Mouse (Mus musculus): ENCODE data around the gene Rmdn2. TPM values are rescaled to one million over a fixed set of nuclear protein-coding genes. Genes with fewer than 3 reads are reported as not detected.

The Rmdn2 gene
- polyA plus RNA-seq, 1 experiment: 10.6 TPM

DNA sequence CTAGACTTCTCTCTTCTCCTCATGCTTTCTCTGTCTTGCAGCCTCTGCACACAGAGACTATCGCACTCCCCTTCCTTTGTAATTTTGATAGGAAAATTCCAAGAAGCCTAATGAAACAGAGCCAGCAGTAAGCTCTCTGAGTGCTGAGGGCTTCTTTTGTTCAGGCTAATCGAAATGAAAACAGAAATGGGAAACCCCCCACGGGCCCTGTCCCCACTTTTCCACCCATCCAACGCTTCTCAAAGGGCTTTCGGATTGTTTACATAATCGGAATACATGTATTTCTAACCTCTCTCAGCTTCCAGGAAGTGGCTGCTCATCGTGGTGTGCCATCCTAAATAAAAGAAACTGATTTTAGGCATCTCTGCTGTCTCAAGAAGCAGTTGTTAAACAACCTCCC, 96.5 kb downstream of the Rmdn2 start:
- Histone ChIP-seq H3K4me1 (ENCODE audit: control insufficient read depth, insufficient read depth, insufficient read length, low read length) (no peaks in the 10 kb centered on the region), H3K27ac (replicated peaks; ENCODE audit: low read depth, low read length) (no peak overlapping the region), H3K4me3 (ENCODE audit: insufficient read depth, low read depth, low read length) (no peak overlapping the region)

DNA sequence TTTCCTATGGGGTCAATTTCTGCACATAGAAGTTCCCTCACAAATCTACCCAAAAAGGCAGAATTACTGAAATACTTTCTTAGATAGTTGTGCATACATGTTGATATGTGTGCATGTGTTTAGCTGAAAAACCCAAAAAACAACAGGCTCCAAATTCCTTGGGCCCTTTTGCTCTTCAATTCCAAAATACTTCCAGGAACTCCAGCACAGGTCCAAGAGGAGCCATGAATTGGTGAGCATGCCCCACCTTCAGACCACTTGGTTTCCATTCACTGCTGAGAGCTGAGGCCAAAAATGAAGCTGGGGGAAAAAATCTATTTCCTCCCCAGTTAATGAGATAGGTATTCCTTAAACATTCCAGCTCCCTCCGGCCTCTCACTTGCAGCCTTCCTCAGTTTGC, 98.1 kb downstream of the Rmdn2 start:
- H3K27ac ChIP-seq (replicated peaks; ENCODE audit: low read depth, low read length): no peak overlapping the region
- H3K4me3 ChIP-seq (ENCODE audit: insufficient read depth, low read depth, low read length): no peak overlapping the region; the same call in 1 of the 2 replicates
- peaks cover 10% of the 10 kb centered on the region for H3K4me1 ChIP-seq (ENCODE audit: control insufficient read depth, insufficient read depth, insufficient read length, low read length)

DNA sequence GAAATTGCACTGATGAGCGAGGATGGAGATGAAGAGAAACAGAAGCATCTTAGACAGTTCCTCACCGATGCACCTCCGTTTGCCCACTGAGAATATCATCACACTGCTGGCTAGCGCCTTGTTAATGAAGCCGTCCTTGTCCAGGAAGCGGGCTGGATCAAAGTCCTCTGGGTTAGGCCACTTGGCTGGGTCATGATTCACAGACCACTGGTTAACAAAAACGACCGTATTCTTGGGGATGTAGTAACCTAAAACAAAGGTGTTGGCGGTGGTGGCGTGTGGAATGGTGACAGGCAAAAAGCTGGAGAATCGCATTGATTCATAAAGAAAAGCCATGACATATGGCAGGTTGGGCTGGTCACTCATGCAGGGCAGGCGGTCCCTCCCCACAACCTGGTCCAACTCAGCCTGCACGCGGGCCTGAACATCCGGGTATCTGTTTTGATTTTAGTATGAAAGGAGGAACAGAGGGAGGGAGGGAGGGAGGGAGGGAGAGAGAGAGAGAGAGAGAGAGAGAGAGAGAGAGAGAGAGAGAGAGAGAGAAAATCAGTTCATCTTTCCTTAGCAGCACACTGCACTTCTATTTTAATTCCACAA, 98.7 kb downstream of the Rmdn2 start:
- Histone ChIP-seq H3K4me1 (ENCODE audit: control insufficient read depth, insufficient read depth, insufficient read length, low read length) (peaks cover 10% of the 10 kb centered on the region), H3K4me3 (ENCODE audit: insufficient read depth, low read depth, low read length) (no peak overlapping the region), H3K27ac (replicated peaks; ENCODE audit: low read depth, low read length) (no peak overlapping the region)

DNA sequence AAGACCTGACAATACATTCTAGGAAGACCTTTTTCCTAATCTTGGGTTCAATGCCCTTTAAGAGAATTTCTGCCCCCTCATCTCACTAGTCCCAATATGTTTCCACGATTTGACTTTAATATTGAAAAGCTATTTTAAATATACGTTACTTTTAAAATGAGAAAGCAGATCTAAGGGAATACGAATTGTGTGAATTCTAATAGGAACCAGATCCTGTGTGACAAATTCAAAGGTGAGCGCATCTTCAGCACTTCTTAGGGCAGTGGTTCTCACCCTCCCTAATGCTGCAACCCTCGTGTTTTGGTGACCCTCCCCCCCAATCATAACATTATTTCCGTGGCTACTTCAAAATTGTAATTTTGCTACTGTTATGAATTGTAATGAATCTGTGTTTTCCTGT, 100.3 kb downstream of the Rmdn2 start:
- peak overlapping the region; percentile 59 for H3K4me3 ChIP-seq (ENCODE audit: insufficient read depth, low read depth, low read length)
- peaks cover 10% of the 10 kb centered on the region for H3K4me1 ChIP-seq (ENCODE audit: control insufficient read depth, insufficient read depth, insufficient read length, low read length)
- H3K27ac ChIP-seq (replicated peaks; ENCODE audit: low read depth, low read length): no peak overlapping the region; the same call in 1 of the 2 replicates

DNA sequence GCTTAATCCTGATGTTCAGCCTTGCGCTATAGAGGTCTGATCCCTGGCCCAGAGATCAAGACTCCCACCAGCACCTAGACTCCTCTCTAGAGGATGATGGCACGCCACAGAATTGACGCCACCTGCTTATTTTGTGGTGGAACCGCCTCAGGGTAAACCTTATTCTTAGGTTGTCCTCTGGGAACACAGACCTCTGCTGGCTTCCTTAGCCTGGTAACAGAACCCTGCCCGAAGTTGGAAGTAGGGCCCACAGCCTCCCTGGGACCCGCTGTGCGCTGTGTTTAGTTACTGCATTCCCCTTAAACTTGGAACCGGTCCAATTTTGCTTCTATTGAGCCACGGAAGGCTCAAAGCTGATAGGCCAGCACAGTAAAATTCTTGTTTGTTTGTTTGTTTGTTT, 100.9 kb downstream of the Rmdn2 start:
- 0 out of 2 replicates have a peak overlapping the region, but pooled peaks have one; percentile 33 for H3K27ac ChIP-seq (replicated peaks; ENCODE audit: low read depth, low read length)
- H3K4me3 ChIP-seq (ENCODE audit: insufficient read depth, low read depth, low read length): peak overlapping the region; percentile 59

DNA sequence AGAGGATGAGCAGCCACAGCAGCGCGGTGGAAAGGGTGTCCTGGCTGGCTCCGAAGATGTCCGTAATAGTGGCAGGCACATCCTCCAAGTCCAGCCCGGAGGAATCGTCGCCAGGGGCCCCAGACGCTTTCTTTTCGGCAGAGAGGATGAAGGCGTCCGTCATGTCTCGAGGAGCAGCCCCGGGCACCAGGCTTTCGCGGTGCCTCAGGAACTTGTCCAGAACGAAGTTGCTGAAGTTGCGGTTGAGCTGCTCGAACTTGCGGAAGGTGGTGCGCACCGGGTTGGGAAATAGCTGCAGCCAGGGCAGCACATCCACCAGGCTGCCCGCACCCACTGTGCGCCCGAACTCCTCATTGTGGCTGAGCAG, 101.6 kb downstream of the Rmdn2 start:
- Histone ChIP-seq H3K27ac (replicated peaks; ENCODE audit: low read depth, low read length) (peak overlapping the region; percentile 37; the same call in 1 of the 2 replicates), H3K4me3 (ENCODE audit: insufficient read depth, low read depth, low read length) (peak overlapping the region; percentile 59)

More for the DNA sequence above, 100.9 kb downstream of the Rmdn2 start:
- H3K4me1 ChIP-seq (ENCODE audit: control insufficient read depth, insufficient read depth, insufficient read length, low read length): peaks cover 10% of the 10 kb centered on the region

DNA sequence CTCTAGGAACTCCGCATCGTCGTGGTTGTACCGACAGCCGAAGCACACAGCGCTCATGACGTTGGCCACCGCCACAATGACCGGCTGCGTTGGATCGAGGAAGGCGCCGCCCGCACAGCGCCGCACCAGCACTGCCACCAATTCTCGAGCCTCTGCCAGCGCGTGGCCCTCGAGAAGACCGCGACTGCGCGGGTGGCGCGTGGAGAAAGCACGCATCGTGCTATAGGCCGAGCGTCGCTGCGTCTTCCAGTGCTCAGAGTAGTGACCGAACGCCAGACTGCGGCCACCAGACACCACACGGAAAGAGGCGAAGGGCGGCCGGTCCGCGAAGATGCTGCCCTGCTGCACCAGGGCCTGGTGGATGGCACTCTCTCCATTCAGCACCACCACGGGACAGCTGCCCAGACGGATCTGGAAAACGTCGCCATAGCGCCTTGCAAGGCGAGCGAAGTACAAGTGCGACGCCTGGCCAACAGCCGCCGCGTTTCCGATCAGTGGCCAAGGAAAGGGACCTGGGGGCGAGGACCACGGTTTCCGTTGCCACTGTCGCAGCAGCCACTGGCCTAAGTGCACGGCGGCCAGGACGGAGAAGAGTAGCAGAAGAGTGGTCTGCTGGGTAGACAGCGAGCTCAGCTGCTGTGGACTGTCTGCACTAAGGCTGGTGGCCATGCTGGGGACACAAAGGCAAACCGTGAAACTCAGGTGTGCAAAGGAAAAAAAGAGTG, 102.1 kb downstream of the Rmdn2 start:
- Histone ChIP-seq H3K27ac (replicated peaks; ENCODE audit: low read depth, low read length) (peak overlapping the region; percentile 41; the same call in 1 of the 2 replicates), H3K4me3 (ENCODE audit: insufficient read depth, low read depth, low read length) (peak overlapping the region; percentile 59), H3K4me1 (ENCODE audit: control insufficient read depth, insufficient read depth, insufficient read length, low read length) (peaks cover 10% of the 10 kb centered on the region)

More for the DNA sequence above, 101.6 kb downstream of the Rmdn2 start:
- peaks cover 10% of the 10 kb centered on the region for H3K4me1 ChIP-seq (ENCODE audit: control insufficient read depth, insufficient read depth, insufficient read length, low read length)

DNA sequence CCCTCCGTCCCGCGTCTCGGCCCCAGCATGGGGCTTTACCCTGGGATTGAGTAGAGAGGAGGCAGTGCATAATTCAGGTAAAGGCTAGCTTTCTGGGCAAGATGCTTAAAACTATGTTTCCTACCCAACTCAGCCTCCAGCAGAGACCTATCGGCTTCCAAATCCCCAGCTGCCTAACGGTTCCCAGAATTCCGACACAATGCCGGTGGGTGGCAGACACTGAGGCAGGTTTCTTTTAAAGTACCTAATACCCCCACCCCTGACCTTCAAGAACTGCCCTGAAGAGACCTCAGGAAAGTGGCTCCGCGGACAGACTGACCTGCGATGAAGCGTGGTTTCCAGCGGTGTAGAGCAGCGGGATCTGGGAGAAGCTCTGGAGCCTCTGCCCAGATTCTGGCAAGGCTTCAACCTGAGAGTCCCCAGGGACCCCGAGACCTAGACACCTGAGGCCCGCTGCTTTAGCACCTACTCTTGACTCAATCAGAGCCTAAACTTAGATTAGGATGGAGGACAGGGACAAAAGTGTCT, 102.8 kb downstream of the Rmdn2 start:
- Histone ChIP-seq H3K4me3 (ENCODE audit: insufficient read depth, low read depth, low read length) (peak overlapping the region; percentile 59), H3K4me1 (ENCODE audit: control insufficient read depth, insufficient read depth, insufficient read length, low read length) (peaks cover 10% of the 10 kb centered on the region), H3K27ac (replicated peaks; ENCODE audit: low read depth, low read length) (0 out of 2 replicates have a peak overlapping the region, but pooled peaks have one; percentile 41)

DNA sequence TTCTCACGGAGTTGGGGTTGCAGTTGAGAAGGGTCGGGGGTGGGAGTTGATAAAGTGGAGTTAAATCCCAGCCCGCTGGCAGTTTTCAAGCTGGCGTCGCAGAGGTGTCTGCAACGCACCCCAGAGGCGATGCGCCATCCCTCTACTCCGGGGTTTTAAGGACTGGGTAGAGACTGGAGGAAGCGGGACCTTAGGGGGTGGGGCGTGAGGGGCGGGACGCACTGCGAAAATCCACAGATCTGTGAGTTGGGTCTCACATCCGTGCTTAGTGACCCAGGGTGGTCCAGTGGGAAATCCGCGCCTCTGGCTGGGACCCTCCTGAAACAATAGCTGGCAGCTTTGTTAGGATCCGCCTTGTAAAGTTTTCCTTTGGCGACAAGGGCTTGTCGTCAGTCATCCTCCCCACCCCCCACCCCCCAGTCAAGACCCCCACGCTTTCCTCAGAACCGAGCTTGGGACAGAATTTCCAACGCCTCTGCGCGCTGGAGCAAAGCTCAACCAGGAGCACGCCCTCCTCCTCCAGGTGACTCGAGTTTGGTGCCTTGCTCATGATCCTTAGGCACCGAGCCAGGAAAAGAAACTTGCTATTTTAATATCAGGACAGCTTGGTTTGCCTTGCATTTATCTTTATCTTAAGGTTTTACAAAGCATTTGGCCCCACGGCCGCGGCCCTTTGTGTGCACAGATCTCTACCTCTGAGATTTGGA, 103.4 kb downstream of the Rmdn2 start, which contains the start of gene Cyp1b1:
Cyp1b1 (minus strand) TSS at position 131 of the 707 bp plus-strand sequence.
- Histone ChIP-seq H3K27ac (replicated peaks; ENCODE audit: low read depth, low read length) (0 out of 2 replicates have a peak within 1 kb of the TSS, but pooled peaks have one; percentile 41), H3K4me3 (ENCODE audit: insufficient read depth, low read depth, low read length) (peak within 1 kb of the TSS; percentile 59), H3K4me1 (ENCODE audit: control insufficient read depth, insufficient read depth, insufficient read length, low read length) (peaks cover 10% of the 10 kb centered on the region)

DNA sequence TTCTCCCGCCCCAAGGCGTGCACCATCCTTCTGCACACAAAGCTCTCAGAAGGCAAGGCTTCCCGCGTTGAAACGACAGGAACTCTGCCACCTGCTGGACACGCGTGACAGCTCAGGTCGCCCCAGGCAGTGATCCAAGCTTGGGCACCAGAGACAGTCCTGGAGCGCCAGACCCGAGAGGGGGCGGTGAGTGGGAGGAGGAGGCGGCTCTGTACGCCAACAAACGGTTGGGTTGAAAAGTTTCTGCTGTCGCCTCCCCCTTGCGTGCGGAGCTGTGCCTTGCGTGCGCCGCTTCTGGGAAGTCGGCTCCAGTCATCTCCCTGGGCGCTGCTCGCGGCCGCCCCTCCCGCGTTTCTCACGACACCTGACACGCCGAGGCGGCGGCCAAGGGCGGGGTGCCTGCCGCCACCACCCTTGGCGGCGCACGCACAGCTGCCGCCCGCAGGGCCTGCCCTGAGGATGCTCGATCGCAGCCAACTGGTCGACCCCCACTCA, 104.0 kb downstream of the Rmdn2 start:
- peak overlapping the region; percentile 46 for H3K4me3 ChIP-seq (ENCODE audit: insufficient read depth, low read depth, low read length)
- H3K27ac ChIP-seq (replicated peaks; ENCODE audit: low read depth, low read length): no peak overlapping the region

DNA sequence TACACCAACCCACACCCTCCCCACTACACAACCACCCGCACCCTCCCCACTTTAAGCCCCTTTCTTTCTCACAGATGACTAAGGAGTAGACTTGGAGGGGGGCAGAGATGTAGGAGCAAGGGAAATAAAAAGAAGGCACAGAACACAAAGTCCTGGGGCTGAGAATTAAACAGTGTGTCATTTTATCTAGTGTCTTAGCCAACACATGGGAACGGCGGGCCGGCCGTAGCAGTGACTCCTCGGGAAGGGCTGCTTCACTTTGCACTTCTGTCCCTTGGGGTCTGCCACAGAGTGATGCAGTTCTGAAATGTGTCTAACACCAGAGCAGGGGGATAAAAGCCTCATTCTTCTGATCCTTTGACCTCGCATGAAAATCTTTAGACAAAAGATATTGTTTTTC, 109.0 kb downstream of the Rmdn2 start:
- no peak overlapping the region for H3K4me3 ChIP-seq (ENCODE audit: insufficient read depth, low read depth, low read length)
- H3K4me1 ChIP-seq (ENCODE audit: control insufficient read depth, insufficient read depth, insufficient read length, low read length): no peaks in the 10 kb centered on the region
- no peak overlapping the region for H3K27ac ChIP-seq (replicated peaks; ENCODE audit: low read depth, low read length)

More for the DNA sequence above, 104.0 kb downstream of the Rmdn2 start:
- peaks cover 10% of the 10 kb centered on the region for H3K4me1 ChIP-seq (ENCODE audit: control insufficient read depth, insufficient read depth, insufficient read length, low read length)

DNA sequence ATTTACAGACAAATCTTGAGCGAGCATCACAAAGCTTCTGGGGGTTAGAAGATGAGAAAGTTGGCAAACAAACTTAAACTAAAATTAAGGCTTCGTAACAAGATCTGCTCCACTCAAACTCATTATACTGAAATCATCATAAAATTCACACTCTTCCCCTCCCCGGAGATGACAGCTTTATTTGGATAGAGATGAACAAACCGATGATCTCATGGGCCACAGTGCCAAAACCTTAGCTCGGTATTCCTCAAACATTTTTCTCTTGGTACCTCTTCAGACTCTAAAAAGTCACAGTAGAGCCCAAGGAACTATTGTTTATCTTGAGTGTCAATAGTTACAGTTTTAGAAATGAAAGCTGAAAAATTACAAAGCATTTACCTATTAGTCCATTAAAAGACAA, 115.0 kb downstream of the Rmdn2 start:
- Histone ChIP-seq H3K27ac (replicated peaks; ENCODE audit: low read depth, low read length) (no peak overlapping the region), H3K4me1 (ENCODE audit: control insufficient read depth, insufficient read depth, insufficient read length, low read length) (no peaks in the 10 kb centered on the region), H3K4me3 (ENCODE audit: insufficient read depth, low read depth, low read length) (no peak overlapping the region)

DNA sequence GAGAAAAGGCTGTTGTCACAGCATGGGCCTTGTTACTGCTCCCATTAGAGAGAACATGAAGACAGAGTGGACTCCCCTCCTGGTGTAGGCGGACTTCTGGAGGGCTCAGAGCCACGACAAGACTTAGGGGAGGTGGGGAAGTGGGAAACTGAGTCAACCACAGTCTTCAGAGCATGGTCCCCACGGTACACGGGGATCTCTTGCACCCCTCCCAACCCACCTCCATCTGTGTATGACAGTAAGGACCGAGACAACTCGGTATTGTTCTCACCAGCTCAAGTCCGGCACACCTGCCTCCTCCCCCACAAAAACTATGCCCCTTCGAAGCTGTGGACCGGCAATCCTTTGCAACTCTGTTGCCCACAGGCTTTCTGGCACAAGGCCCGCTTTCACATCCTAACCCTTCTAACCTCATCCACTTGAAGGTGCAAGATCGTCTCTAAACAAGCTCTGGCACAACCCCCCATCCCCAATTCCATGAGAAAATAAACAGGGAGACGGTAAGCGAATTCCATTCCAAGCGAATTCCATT, 116.5 kb downstream of the Rmdn2 start:
- no peak overlapping the region for H3K27ac ChIP-seq (replicated peaks; ENCODE audit: low read depth, low read length)
- H3K4me3 ChIP-seq (ENCODE audit: insufficient read depth, low read depth, low read length): no peak overlapping the region
- H3K4me1 ChIP-seq (ENCODE audit: control insufficient read depth, insufficient read depth, insufficient read length, low read length): no peaks in the 10 kb centered on the region

DNA sequence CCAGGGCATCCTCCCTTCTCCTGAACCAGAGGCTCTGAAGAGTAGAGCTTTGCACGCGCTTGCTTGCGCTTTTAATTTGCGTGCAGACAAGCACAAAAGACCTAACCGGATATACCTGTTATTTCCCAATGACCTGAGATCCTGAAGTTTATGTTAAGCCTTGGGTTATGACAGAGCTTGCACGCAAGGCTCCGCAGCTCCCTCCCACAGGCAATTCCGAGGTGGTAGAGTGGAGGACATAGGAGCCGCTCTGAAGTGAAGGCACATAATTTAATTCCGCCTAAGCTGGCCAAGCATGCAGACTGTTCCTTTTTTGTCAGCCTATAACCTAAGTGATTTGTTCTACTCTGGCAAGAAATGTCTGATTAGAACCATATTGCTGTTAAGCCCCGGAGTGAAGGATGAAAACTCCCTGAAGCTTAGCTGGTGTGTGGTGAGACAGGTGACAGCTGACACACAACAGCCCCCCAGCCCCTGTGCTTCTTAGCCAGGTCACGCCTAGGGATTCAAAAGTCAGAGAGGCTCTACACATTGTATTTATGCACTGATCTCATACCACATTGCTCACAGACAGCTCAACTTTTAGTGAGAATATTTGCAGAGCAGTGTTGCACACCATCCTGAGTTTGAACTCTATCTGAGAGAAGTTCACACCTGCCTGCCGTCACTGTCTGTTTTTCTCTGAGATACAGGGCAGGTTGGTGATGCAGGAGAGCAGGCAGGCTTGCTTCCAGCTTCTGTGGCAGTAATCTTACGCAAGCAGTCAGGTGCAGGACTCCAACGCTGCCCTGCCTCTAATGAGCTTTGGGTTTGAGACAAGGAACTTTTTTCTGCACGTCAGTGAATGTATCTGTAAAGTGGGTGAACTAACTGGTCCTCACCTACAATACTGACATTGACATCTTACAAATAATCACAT, 117.2 kb downstream of the Rmdn2 start:
- Histone ChIP-seq H3K4me3 (ENCODE audit: insufficient read depth, low read depth, low read length) (no peak overlapping the region), H3K4me1 (ENCODE audit: control insufficient read depth, insufficient read depth, insufficient read length, low read length) (no peaks in the 10 kb centered on the region), H3K27ac (replicated peaks; ENCODE audit: low read depth, low read length) (no peak overlapping the region)

Measured in brown adipose tissue, adult 24 weeks (tissue).